Mouse (Mus musculus) liver, embryonic 14.5 days (tissue): ENCODE data around the gene Abhd4.

Experiments
- CTCF ChIP-seq: IDR thresholded peaks from 2 replicates; pipeline ENCODE4 v1.5.1; 2016; ENCODE audit warnings: antibody characterized with exemption, low read depth, control low read depth
- EP300 ChIP-seq: IDR thresholded peaks from 2 replicates; pipeline ENCODE4 v1.6.1; 2016; ENCODE audit warnings: antibody characterized with exemption, low read depth

- TF ChIP-seq CTCF (no peak), EP300 (no peak)
Measured at GRCm38 (mm10) chr14:54228933-54229713, 24.9 kb upstream of the Abhd4 start.
